Mouse (Mus musculus) intestine, embryonic 14.5 days (tissue): ENCODE measurements around the gene Cox19. TPM values are rescaled to one million over a fixed set of nuclear protein-coding genes. Genes with fewer than 3 reads are reported as not detected.
A peak's percentile ranks its signal among the peaks of the same experiment; 100 is the strongest.

ENCODE experiments used
- ATAC-seq: fragments of 200-750 bp; cut with Nextera tagmentation; replicated peaks from 2 replicates; pipeline ENCODE4 v1.8.0; 2017; ENCODE audit warnings: low read depth, moderate number of reproducible peaks, moderate TSS enrichment, moderate library complexity; ENCODE audit not compliant: low FRiP score, low TSS enrichment
- DNase-seq: peaks from one replicate; pipeline ENCODE4 v3.0.0-alpha.2; 2018; ENCODE audit warnings: low spot score
- H3K27ac ChIP-seq: fragments of 300-500 bp; sonication (generic); 2 replicates; pipeline ENCODE4 v1.5.1; 2014; ENCODE audit warnings: low read depth, mild to moderate bottlenecking, control low read depth
- H3K27me3 ChIP-seq: fragments of 300-500 bp; sonication (generic); replicated peaks from 2 replicates; pipeline ENCODE4 v1.6.1; 2014; ENCODE audit warnings: low read length, control low read depth; ENCODE audit not compliant: control insufficient read depth, insufficient read depth
- H3K36me3 ChIP-seq: fragments of 300-500 bp; sonication (generic); 2 replicates; pipeline ENCODE4 v1.6.1; 2014; ENCODE audit warnings: low read length, control low read depth; ENCODE audit not compliant: control insufficient read depth, insufficient read depth
- H3K4me1 ChIP-seq: fragments of 300-500 bp; sonication (generic); replicated peaks from 2 replicates; pipeline ENCODE4 v1.6.1; 2014; ENCODE audit warnings: low read length, control low read depth, mixed read lengths; ENCODE audit not compliant: control insufficient read depth, insufficient read depth
- H3K4me2 ChIP-seq: fragments of 300-500 bp; sonication (generic); 2 replicates; pipeline ENCODE4 v1.6.1; 2014; ENCODE audit warnings: low read length
- H3K4me3 ChIP-seq: fragments of 300-500 bp; sonication (generic); 2 replicates; pipeline ENCODE4 v1.5.1; 2014; ENCODE audit warnings: low read depth, low read length, control low read depth, mixed read lengths
- H3K9ac ChIP-seq: fragments of 300-500 bp; sonication (generic); 2 replicates; pipeline ENCODE4 v1.6.1; 2014; ENCODE audit warnings: mild to moderate bottlenecking, low read length
- H3K9me3 ChIP-seq: fragments of 300-500 bp; sonication (generic); 2 replicates; pipeline ENCODE4 v1.6.1; 2016; ENCODE audit warnings: low read length, control low read depth; ENCODE audit not compliant: control insufficient read depth
- WGBS: fragments of 180-500 bp; shearing (Covaris S2); extraction: QIAGEN DNeasy Blood & Tissue Kit; methylation state at CpG from one replicate; pipeline ENCODE4 v1.1.7; 2014; 5-methylcytosine and 5-hydroxymethylcytosine counted together
- polyA plus RNA-seq: library from polyadenylated mRNA; unstranded; fragments of >200 nt; fragmentation: Nextera tagmentation; extraction: Ambion mirVana; gene quantifications from 2 replicates; pipeline ENCODE4 v1.2.1, GENCODE M21; 2014

Gene Cox19
- polyA plus RNA-seq, 1 experiment from 2014 or later: 149 TPM

DNA sequence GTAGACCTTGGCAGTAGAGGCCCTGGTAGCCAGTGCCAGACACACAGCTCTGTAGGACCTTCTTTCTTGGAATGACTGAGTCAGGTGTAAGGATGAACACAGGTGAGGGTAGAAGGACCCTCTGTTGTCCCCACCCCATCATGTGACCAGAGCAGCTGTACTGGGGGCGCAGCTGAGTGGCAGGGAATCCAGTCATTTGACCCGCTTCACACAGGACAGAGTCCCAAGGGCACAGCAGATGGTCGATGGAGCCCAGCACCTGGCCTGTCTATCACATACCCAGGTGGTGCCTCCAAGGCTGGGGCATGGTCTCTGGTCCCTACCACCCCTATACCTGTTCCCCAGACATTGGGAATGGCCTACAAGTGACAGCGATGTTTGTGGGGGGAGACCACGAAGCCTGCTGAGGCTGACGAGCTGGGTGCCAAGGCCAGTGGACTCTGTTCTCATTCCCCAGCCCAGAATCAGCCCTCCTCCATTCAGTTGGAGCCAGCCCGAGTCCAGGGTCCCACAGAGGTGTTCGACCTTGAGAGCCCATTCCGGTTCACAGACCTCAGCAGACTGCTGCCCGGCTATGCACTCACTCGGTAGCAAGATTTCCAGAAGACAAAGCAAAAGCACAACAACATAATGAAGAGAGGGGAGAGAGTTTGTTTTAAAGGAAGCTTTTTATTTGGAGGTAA, 17.6 kb upstream of the Cox19 start:
- Histone ChIP-seq H3K36me3 (no peaks in the 10 kb centered on the region), H3K4me2 (no peak overlapping the region), H3K4me3 (no peak overlapping the region), H3K27ac (no peak overlapping the region), H3K4me1 (peaks cover 28% of the 10 kb centered on the region), H3K9me3 (no peaks in the 10 kb centered on the region), H3K27me3 (no peaks in the 10 kb centered on the region), H3K9ac (no peak overlapping the region)
- no peak for DNase-seq
- 84% methylated on average over 11 of the region's 11 CpGs for WGBS
- ATAC-seq: no peak

DNA sequence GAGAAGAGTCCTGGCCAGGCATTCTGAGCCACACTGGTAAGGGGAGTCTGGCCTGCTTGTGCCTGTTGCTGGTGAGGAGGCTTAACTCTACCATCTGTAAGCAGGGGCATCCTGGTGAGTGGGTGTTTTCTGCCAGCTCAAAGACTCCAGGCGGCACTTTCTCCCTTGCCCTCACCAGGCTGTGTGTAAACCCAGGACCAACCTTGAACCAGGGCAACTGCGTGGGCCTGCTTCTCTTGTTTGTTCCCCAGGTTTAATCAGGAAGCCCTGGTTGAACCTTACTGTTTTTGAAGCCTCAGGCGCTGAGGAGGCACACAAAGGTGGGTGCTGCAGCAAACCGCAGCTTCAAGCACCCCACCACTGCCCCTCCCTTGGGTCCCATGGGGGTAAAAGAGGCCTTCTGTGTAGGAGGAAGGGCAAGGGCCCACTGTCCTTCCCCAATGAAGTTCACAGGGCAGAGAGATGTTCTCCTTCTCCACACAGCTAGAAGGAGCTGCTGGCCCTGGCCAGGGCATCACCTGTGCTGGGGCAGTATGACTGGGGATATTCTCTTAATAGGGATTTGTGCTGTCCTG, 16.8 kb upstream of the Cox19 start:
- Histone ChIP-seq H3K4me3 (no peak overlapping the region), H3K4me2 (no peak overlapping the region), H3K27ac (no peak overlapping the region), H3K9me3 (no peaks in the 10 kb centered on the region), H3K9ac (no peak overlapping the region), H3K4me1 (peaks cover 28% of the 10 kb centered on the region), H3K36me3 (0 out of 2 replicates have a peak, but pooled peaks cover 4% of the 10 kb centered on the region), H3K27me3 (no peaks in the 10 kb centered on the region)
- DNase-seq: no peak
- WGBS: 84% methylated on average over 4 of the region's 4 CpGs
- no peak for ATAC-seq

DNA sequence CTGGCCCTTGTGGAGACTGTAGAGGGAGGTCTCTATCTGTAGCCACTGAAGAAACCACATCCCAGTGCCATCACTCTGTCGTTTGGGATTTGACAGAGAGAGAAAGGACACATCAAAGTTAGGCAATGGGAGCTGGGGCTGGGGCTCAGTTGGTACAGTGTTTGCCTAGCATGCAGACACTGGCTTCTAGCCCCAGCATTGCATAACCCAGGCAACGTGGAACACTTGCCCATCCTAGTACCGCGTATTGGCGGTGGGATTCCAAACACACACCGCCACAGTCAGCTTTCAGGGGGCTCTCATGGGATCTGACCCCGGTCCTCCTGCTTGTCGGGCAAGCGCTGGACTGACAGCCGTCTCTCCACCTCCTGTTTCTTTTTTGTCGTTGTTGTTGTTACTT, 15.3 kb upstream of the Cox19 start:
- ATAC-seq: no peak
- DNase-seq: no peak
- no peaks in the 10 kb centered on the region for H3K9me3 ChIP-seq
- no peaks in the 10 kb centered on the region for H3K27me3 ChIP-seq
- H3K4me2 ChIP-seq: no peak overlapping the region
- H3K27ac ChIP-seq: no peak overlapping the region
- WGBS: 76% methylated on average over 11 of the region's 11 CpGs
- H3K4me1 ChIP-seq: peaks cover 22% of the 10 kb centered on the region
- 0 out of 2 replicates have a peak, but pooled peaks cover 7% of the 10 kb centered on the region for H3K36me3 ChIP-seq
- no peak overlapping the region for H3K4me3 ChIP-seq
- no peak overlapping the region for H3K9ac ChIP-seq

DNA sequence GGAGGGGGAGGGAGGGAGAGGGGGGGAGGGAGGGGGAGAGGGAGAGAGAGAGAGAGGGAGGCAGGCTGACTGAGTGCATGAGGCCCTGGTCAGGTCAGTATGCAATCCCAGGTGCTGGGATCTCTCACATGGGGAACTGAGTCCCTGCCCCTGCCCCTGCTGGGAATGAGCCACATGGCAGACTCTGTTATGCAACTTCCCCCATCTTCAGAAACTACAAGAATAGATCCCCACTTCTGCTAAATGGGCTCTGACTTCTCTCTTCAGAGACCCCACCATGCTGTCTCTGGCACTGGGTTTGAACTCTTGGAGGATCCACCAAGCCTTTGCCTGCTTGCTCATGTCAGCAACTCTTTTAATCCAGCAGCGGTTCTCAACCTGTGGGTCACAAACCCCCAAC, 14.6 kb upstream of the Cox19 start:
- Histone ChIP-seq H3K9ac (no peak overlapping the region), H3K4me3 (no peak overlapping the region), H3K27ac (no peak overlapping the region), H3K27me3 (no peaks in the 10 kb centered on the region), H3K9me3 (no peaks in the 10 kb centered on the region), H3K4me1 (peaks cover 16% of the 10 kb centered on the region), H3K36me3 (peaks cover 7% of the 10 kb centered on the region; the same call in 1 of the 2 replicates), H3K4me2 (no peak overlapping the region)
- 67% methylated on average over 1 of the region's 1 CpGs for WGBS
- ATAC-seq (no peak), DNase-seq (no peak)

DNA sequence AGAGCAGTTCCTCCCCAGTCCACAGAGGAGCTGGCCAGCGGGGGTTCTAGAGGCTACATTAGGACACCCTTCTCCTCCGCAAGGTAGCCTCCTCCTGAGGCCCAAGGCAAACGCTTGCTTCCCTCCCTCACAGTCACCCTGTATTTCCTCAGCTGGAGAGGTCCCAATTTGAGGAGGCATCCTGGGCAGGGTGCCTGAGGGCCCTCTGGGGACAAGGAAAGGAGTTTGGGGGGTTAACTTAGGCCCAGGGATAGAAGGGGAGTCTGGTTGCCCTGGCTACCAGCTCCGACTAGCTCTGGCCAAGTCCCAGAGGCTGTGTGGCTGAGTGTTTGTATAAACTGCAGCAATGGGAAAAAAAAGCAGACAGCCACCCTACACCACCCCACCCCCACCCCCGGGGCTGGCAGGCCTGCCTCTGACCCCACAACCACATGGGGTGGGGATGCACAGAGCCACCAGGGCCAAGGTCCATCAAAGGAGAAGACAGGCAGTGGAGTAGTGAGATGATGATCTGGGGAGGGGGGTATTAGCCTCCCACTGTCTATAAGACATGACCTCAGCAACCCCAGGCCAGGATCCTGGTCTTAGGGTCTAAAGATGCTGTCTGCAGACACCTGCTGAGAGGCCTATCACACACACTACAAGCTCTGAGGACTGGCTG, 13.8 kb upstream of the Cox19 start:
- ATAC-seq (no peak), DNase-seq (no peak)
- Histone ChIP-seq H3K27me3 (no peaks in the 10 kb centered on the region), H3K36me3 (peaks cover 7% of the 10 kb centered on the region; the same call in 1 of the 2 replicates), H3K9ac (no peak overlapping the region), H3K4me1 (peaks cover 12% of the 10 kb centered on the region), H3K4me3 (no peak overlapping the region), H3K4me2 (peak overlapping the region; percentile 15; the same call in 1 of the 2 replicates), H3K9me3 (no peaks in the 10 kb centered on the region), H3K27ac (no peak overlapping the region; the same call in 1 of the 2 replicates)
- 25% methylated on average over 5 of the region's 5 CpGs for WGBS

DNA sequence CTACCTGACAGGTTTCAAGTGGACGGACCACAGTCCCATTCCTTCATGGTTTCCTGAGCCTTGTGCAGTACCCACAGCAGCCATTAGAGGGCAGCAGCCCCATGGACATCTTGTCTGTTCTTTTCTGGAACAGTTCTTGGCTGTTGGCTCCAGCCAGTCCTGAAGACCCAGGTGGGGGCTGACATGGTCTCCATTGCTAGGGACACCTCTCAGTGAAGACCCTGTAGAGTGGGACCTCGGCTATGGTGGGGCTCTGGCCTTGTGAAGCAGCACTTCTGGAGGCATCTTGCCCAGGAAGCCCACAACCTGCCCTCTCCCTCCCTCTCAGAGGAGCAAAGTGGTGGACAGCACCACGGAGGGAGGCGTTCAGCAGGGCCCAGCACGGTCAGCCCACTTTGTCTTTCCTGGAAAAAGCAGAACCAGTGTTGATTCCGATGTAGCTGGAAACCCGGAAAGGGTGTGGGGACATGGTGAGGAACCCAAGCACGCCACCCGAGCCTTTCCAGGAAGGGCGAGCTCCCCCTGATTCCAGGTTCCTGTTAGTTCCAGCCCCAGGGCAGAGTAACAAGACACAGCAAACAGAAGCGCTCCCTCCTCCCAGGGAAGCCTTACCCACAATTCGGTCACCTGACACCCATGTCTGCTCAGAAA, 13.2 kb upstream of the Cox19 start:
- 23% methylated on average over 12 of the region's 12 CpGs for WGBS
- H3K4me1 ChIP-seq: peaks cover 12% of the 10 kb centered on the region
- no peaks in the 10 kb centered on the region for H3K27me3 ChIP-seq
- H3K27ac ChIP-seq: no peak overlapping the region; the same call in 1 of the 2 replicates
- ATAC-seq: peak; percentile 61
- H3K9me3 ChIP-seq: no peaks in the 10 kb centered on the region
- DNase-seq: peak; percentile 99
- H3K9ac ChIP-seq: no peak overlapping the region
- H3K4me2 ChIP-seq: peak overlapping the region; percentile 15; the same call in 1 of the 2 replicates
- peaks cover 7% of the 10 kb centered on the region; the same call in 1 of the 2 replicates for H3K36me3 ChIP-seq
- H3K4me3 ChIP-seq: no peak overlapping the region

DNA sequence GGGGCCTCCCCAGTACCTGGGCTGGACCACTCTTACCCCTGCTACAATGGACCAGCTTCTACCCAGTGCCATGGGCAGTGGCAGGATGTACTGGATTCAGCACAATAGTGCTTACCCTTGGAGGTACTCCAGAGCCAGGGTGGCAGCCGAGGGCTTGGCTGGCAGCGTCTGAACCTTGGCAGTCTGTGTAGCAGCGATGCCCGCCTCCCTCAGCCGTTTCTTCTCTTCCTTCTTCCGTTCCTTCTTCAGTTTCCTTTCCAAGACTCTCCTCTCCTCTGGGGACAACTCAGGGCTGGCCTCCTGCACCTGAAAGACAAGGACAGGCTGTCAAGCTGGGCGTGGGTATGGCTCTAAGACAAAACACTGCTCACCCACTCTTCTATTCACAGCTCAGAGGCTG, 12.6 kb upstream of the Cox19 start:
- Histone ChIP-seq H3K4me2 (no peak overlapping the region), H3K4me1 (peaks cover 12% of the 10 kb centered on the region), H3K9ac (no peak overlapping the region), H3K36me3 (peaks cover 7% of the 10 kb centered on the region; the same call in 1 of the 2 replicates), H3K27ac (no peak overlapping the region), H3K4me3 (no peak overlapping the region), H3K9me3 (no peaks in the 10 kb centered on the region), H3K27me3 (no peaks in the 10 kb centered on the region)
- ATAC-seq (0 out of 2 replicates have a peak, but pooled peaks have one; percentile 13), DNase-seq (no peak)
- WGBS: 73% methylated on average over 7 of the region's 7 CpGs

DNA sequence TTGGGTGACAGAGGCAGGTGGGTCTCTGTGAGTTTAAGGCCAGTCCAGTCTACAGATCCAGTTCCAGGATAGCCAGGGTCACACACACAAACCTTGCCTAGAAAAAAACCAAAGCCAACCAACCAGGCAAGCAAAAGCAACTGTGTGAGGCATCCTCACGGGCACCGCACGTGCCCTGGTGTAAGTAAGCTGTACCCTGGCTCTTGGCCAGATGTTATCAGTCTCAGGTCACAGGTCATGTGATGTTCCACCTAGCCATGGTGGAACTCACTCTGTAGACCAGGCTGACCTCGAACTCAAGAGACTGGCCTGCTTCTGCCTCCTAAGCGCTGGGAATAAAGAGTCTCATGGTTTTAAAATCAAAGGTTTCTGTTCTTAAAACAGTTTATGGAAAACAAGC, 8.0 kb upstream of the Cox19 start:
- DNase-seq: no peak
- Histone ChIP-seq H3K4me3 (no peak overlapping the region), H3K27me3 (no peaks in the 10 kb centered on the region), H3K4me1 (0 out of 2 replicates have a peak, but pooled peaks cover under 1% of the 10 kb centered on the region), H3K27ac (no peak overlapping the region), H3K9ac (no peak overlapping the region), H3K9me3 (no peaks in the 10 kb centered on the region), H3K4me2 (no peak overlapping the region), H3K36me3 (peaks cover 7% of the 10 kb centered on the region; the same call in 1 of the 2 replicates)
- WGBS: 87% methylated on average over 5 of the region's 5 CpGs
- ATAC-seq: no peak
